Mouse (Mus musculus) yolk sac, embryonic 10.5 days (tissue): ENCODE data around the gene Gm26992.

Experiments
- DNase-seq: peaks from one replicate; pipeline ENCODE4 v3.0.0-alpha.2; 2017; ENCODE audit warnings: low spot score

Gm26992 gene

DNA sequence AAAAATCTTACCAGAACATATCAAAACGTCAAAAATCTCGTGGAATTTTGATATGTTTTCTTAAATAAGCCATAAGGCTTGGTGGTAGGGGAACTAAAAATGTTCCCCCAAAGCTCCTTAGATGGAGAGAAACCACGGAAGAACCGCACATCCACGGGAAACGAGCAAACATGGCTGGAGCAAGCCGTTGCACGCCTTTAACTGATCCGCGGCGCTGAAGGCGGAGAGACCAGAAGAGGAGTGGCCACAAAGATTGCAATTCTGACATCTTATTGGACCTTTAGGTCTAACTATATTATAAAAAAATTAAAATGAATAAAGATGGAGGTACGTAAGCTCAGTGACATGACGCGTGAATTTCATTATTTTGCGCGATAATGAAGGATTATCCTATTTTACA lies 61.2 kb downstream of the Gm26992 start:
- DNase-seq = peak; percentile 36

- peak; percentile 33 for DNase-seq
These were observed 62.2 kb downstream of the Gm26992 start for GRCm38 (mm10) chrX:103484050-103484449.

DNA sequence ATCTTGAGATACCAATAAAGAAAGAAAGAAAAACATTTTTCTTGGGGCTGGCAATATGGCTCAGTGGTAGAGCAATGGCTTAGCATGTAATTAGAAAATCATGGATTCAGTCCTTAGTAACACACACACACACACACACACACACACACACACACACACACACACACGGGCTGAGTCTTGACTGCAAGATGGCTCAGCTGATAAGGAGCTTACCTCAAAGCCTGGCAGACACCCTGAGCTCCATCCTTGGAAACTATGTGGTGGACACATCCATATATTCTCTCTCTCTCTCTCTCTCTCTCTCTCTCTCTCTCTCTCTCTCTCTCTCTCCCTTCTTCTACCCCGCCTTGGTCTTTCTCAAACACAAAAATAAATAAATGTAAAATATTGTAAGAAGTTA lies 69.0 kb downstream of the Gm26992 start:
- no peak for DNase-seq

DNA sequence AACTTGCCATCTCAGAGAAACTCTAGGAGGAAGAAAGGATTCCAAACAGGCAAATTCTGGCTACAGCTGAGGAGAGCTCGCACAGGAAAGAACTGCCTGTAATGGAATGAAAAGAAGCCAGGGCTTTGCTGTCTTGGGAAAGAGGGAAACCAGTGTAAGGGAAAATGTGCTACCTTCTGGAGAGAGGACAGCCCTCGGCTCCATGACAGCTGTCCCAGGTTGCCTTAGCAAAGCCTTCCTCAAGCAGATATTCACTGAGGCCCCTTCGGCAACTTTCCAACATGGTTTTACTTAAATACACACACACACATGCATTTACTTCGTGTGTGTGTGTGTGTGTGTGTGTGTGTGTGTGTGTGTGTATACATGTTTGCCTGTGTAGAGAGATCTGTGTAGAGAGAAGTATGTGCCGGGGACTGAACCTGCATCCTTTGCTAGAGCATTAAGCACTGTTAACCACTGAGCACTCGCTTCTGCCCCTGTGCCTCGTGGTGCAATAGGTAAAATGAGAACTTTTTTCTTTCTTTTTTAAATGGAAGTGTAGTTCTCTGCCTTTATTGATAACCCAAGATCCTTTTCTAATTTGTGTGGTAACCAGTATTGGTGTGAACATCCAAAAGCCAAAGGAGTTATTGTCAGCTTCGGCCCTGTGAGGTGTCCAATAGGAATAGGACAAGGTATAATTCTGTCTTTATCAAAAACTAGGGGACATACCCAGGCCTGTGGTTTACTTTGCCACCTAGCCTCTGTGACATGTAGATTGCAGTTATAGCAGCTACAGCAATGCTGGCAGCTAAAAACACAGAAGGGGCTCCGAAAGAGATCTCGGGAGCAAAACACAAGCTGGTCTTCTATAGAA lies 70.8 kb downstream of the Gm26992 start:
- DNase-seq = peak; percentile 21

- peak; percentile 82 for DNase-seq
These were observed 71.8 kb downstream of the Gm26992 start for GRCm38 (mm10) chrX:103493351-103494173.

- DNase-seq = no peak
These were observed 77.6 kb downstream of the Gm26992 start for GRCm38 (mm10) chrX:103499374-103499773.

DNA sequence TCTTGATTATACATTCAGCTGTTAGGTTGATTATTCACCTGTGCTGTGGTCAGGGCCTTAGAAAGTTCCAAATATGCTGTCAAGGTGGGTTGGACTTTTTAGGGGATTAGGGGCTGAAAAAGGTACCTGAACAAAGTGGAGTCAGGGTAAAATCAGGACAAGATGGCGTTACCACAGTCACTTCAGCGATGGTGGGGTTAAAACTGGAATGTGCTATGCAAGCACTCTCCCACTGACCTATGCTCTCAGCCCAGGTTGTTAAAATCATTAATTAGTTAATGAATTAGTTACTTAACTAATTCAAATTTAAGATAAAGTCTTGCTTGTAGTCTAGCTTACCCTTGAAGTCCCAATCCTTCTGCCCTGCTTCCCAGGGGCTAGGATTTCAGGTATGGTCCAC lies 78.3 kb downstream of the Gm26992 start:
- no peak for DNase-seq

DNA sequence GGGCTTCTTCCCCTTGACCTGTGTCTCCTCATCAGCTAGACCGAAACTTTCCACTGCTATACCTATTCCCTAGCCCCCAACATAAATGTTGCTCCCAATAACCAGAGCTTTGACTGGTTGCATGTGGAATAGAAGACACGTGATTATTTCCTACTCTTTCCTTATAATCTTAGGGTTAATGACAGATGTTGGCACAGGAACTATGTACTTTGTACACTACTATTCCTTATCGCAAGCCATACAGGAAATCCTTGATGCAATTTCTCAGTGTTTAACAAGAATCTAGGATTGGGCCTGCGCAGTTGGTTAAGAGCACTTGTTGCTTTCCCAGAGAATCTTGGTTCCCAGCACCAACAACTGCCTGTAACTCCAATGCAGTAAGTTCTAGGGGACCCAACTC lies 86.4 kb downstream of the Gm26992 start:
- DNase-seq = no peak

- no peak for DNase-seq
These were observed 87.6 kb downstream of the Gm26992 start for GRCm38 (mm10) chrX:103509168-103510019.

GRCm38 (mm10) chrX:103514782-103515181 lies 93.0 kb downstream of the Gm26992 start:
- peak; percentile 36 for DNase-seq

DNA sequence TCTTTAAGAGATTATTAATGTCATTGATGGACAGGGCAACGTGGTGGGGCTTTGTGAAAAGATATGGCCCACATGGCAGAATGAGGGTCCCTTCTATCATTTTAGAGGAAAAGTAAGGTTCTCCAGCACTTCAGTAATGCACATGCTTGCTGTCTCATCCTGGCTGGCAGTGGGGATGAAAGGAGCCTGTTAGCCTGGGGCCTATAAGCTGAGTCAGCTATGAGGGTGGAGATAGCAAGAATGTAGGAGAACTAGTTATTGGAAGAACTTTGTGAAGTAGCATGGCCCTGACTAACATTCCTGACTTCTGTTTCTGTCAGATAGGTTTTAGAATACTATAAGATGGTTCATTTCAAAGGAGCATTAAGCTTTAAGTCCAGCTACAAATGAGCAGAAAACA lies 93.5 kb downstream of the Gm26992 start:
- DNase-seq = no peak

- DNase-seq = no peak
These were observed 97.0 kb downstream of the Gm26992 start for GRCm38 (mm10) chrX:103518798-103519197.

- no peak for DNase-seq
These were observed 97.7 kb downstream of the Gm26992 start for GRCm38 (mm10) chrX:103519547-103519946.

DNA sequence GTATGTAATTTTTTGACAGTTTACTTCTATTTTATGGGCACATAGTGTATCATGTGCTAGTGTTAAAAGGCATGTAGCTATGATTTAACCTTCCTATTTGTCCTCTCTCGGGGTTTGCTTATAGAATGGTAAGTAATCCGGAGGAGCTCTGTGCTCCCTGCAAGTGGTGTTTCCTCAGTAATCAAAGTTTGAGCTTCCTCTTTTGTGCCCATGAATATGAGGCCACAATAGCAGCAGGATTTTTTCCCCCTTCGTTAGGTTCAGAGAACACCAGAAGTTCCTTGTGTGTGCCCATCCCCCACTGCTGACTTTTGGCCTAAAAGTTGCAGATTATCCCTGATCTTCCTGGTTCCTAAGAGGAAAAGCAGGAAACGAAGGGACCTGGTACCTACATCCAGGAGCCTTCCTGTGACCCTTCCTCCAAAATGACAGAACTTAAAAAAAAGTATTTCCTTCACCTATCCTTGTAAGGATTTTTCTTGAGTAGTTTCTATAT lies 99.5 kb downstream of the Gm26992 start:
- DNase-seq = peak; percentile 8

DNA sequence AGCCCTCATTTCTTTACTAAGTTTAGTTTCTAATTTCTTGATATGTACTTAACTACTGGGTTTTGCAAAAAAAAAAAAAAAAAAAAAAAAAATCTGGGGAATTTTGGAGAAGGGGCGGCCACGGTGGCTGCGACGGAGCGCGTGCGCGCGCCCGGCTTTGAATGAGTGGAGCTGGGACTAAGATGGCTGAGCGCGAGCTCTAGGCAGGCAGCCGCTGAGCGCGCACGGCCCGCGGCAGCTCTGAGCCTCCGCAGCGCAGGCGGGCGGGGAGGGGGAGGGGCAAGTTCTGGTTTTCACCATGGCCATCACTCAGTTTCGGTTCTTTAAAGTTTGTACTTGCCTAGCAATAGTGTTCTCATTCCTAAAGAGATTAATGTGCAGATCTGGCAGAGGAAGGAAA lies 107.4 kb downstream of the Gm26992 start:
- peak; percentile 59 for DNase-seq
